Mouse (Mus musculus) neural tube, embryonic 11.5 days (tissue): ENCODE measurements around the gene Dkk3. TPM values are rescaled to one million over a fixed set of nuclear protein-coding genes. Genes with fewer than 3 reads are reported as not detected.
"Not testable (repeated sequence)": the region's sequence is repeated elsewhere in the genome, so short reads cannot be mapped to it uniquely, and the experiment has no call there.

Source experiments
- ATAC-seq: fragments of 200-750 bp; cut with Nextera tagmentation; 2 replicates; pipeline ENCODE4 v1.8.0; 2017; ENCODE audit warnings: moderate number of reproducible peaks, mild to moderate bottlenecking, moderate TSS enrichment, moderate library complexity; ENCODE audit not compliant: insufficient read depth, low FRiP score, low TSS enrichment
- DNase-seq: peaks from one replicate; pipeline ENCODE4 v3.0.0-alpha.2; 2015; ENCODE audit warnings: low spot score
- H3K27ac ChIP-seq: fragments of 300-500 bp; sonication (generic); 2 replicates; pipeline ENCODE4 v1.5.1; 2014; ENCODE audit warnings: low read depth, mild to moderate bottlenecking, low read length
- H3K27me3 ChIP-seq: fragments of 300-500 bp; sonication (generic); 2 replicates; pipeline ENCODE4 v1.6.1; 2014; ENCODE audit warnings: mild to moderate bottlenecking, low read length, mixed read lengths; ENCODE audit not compliant: control insufficient read depth, insufficient read depth
- H3K36me3 ChIP-seq: fragments of 300-500 bp; sonication (generic); 2 replicates; pipeline ENCODE4 v1.6.1; 2014; ENCODE audit warnings: mild to moderate bottlenecking, low read length, moderate library complexity, mixed read lengths; ENCODE audit not compliant: control insufficient read depth, insufficient read depth
- H3K4me1 ChIP-seq: fragments of 300-500 bp; sonication (generic); 2 replicates; pipeline ENCODE4 v1.6.1; 2014; ENCODE audit warnings: low read length, mixed read lengths; ENCODE audit not compliant: control insufficient read depth, insufficient read depth
- H3K4me2 ChIP-seq: fragments of 300-500 bp; sonication (generic); 2 replicates; pipeline ENCODE4 v1.6.1; 2014; ENCODE audit warnings: low read depth, mild to moderate bottlenecking, moderate library complexity
- H3K4me3 ChIP-seq: fragments of 300-500 bp; sonication (generic); 2 replicates; pipeline ENCODE4 v1.5.1; 2014; ENCODE audit warnings: low read depth, low read length
- H3K9ac ChIP-seq: fragments of 300-500 bp; sonication (generic); 2 replicates; pipeline ENCODE4 v1.6.1; 2014; ENCODE audit warnings: mild to moderate bottlenecking, low read length
- H3K9me3 ChIP-seq: fragments of 300-500 bp; sonication (generic); 2 replicates; pipeline ENCODE4 v1.6.1; 2016; ENCODE audit warnings: low read length; ENCODE audit not compliant: control insufficient read depth
- WGBS: fragments of 180-500 bp; shearing (Covaris S2); extraction: QIAGEN DNeasy Blood & Tissue Kit; methylation state at CpG from one replicate; pipeline ENCODE4 v1.1.7; 2014; 5-methylcytosine and 5-hydroxymethylcytosine counted together
- polyA plus RNA-seq: library from polyadenylated mRNA; unstranded; fragments of >200 nt; fragmentation: Nextera tagmentation; extraction: Ambion mirVana; gene quantifications from 2 replicates; pipeline ENCODE4 v1.2.1, GENCODE M21; 2014

The Dkk3 gene
- polyA plus RNA-seq, 1 experiment from 2014 or later: 10.6 TPM

- Histone ChIP-seq H3K9ac (no peak overlapping the region), H3K27me3 (no peaks in the 10 kb centered on the region), H3K27ac (no peak overlapping the region), H3K9me3 (no peaks in the 10 kb centered on the region), H3K4me1 (no peaks in the 10 kb centered on the region), H3K4me2 (no peak overlapping the region), H3K36me3 (no peaks in the 10 kb centered on the region), H3K4me3 (no peak overlapping the region)
- 48% methylated on average over 5 of the region's 5 CpGs for WGBS
- DNase-seq (peak; percentile 86), ATAC-seq (peak; percentile 48; the same call in 1 of the 2 replicates)
These were observed 24.5 kb upstream of the Dkk3 start for GRCm38 (mm10) chr7:112183258-112183841.

- H3K4me2 ChIP-seq: peak overlapping the region; percentile 2; the same call in 1 of the 2 replicates
- 21% methylated on average over 7 of the region's 10 CpGs for WGBS
These were observed 21.4 kb upstream of the Dkk3 start for GRCm38 (mm10) chr7:112180235-112180705.

GRCm38 (mm10) chr7:112176627-112177026 lies 17.8 kb upstream of the Dkk3 start:
- Histone ChIP-seq H3K4me2 (no peak overlapping the region), H3K4me1 (no peaks in the 10 kb centered on the region), H3K27me3 (no peaks in the 10 kb centered on the region), H3K36me3 (no peaks in the 10 kb centered on the region), H3K9me3 (no peaks in the 10 kb centered on the region), H3K27ac (no peak overlapping the region), H3K4me3 (no peak overlapping the region), H3K9ac (no peak overlapping the region)
- DNase-seq (no peak), ATAC-seq (no peak)
- WGBS: 90% methylated on average over 2 of the region's 2 CpGs

More at GRCm38 (mm10) chr7:112180235-112180705, 21.4 kb upstream of the Dkk3 start:
- H3K9me3 ChIP-seq: no peaks in the 10 kb centered on the region
- H3K4me3 ChIP-seq: no peak overlapping the region
- H3K27me3 ChIP-seq: no peaks in the 10 kb centered on the region
- peak; percentile 87 for DNase-seq
- peak; percentile 73 for ATAC-seq
- H3K9ac ChIP-seq: no peak overlapping the region
- no peak overlapping the region for H3K27ac ChIP-seq
- H3K36me3 ChIP-seq: no peaks in the 10 kb centered on the region
- no peaks in the 10 kb centered on the region for H3K4me1 ChIP-seq

DNA sequence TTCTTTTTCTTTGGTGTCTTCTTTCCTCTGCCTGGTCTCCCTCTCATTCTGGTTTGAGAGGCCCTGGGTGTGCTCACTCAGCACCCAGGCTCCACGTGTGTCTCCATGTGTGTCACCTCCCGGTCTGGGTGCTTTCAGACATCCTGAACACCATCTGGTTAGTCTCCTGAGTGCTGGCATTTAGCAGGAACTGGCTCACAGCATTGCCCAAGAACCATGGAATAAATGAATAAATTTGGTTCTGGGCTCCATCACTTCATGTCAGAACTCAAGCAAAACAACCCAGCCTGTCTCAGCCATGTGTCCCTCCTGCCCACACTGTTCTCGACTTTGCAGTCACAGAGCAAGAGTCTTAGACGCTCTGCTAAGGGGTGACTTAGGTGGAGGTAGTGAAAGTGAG lies 13.8 kb upstream of the Dkk3 start:
- Histone ChIP-seq H3K36me3 (no peaks in the 10 kb centered on the region), H3K9ac (no peak overlapping the region), H3K4me1 (peaks cover 7% of the 10 kb centered on the region; the same call in 1 of the 2 replicates), H3K27me3 (no peaks in the 10 kb centered on the region), H3K4me3 (no peak overlapping the region), H3K9me3 (no peaks in the 10 kb centered on the region), H3K27ac (no peak overlapping the region), H3K4me2 (no peak overlapping the region)
- ATAC-seq (no peak), DNase-seq (no peak)
- WGBS: 76% methylated on average over 4 of the region's 4 CpGs

GRCm38 (mm10) chr7:112169955-112170692 lies 11.3 kb upstream of the Dkk3 start:
- 17% methylated on average over 10 of the region's 10 CpGs for WGBS
- ATAC-seq: peak; percentile 69; the same call in 1 of the 2 replicates

DNA sequence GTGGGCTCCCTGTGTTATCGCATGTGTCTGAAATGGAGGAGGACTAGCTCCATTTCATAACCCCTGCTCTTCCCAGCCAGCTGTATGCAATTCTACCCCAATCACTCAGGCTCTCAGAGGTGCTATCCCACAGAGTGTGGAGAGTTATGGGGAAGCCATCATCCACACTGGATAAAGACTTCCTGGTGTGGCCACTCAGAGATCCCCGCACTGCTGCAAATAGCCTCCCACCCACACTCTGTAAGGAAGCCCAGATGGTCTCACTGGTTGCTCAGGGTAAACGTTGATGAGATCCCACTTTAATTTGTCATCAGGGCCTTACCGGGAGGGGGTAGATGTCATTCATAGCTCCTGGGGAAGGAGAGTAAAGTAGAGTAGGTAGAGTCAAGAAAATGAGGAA lies 6.7 kb upstream of the Dkk3 start:
- H3K27me3 ChIP-seq: no peaks in the 10 kb centered on the region
- H3K4me3 ChIP-seq: no peak overlapping the region
- no peak overlapping the region for H3K4me2 ChIP-seq
- 75% methylated on average over 4 of the region's 4 CpGs for WGBS
- no peaks in the 10 kb centered on the region for H3K36me3 ChIP-seq
- H3K9ac ChIP-seq: no peak overlapping the region
- ATAC-seq: no peak
- no peak for DNase-seq
- peaks cover 6% of the 10 kb centered on the region; the same call in 1 of the 2 replicates for H3K4me1 ChIP-seq
- no peak overlapping the region for H3K27ac ChIP-seq
- no peaks in the 10 kb centered on the region for H3K9me3 ChIP-seq

More at GRCm38 (mm10) chr7:112169955-112170692, 11.3 kb upstream of the Dkk3 start:
- peaks cover 7% of the 10 kb centered on the region; the same call in 1 of the 2 replicates for H3K4me1 ChIP-seq
- H3K9ac ChIP-seq: 0 out of 2 replicates have a peak overlapping the region, but pooled peaks have one; percentile 3
- peak overlapping the region; percentile 15; the same call in 1 of the 2 replicates for H3K27ac ChIP-seq
- DNase-seq: peak; percentile 66
- no peaks in the 10 kb centered on the region for H3K9me3 ChIP-seq
- H3K36me3 ChIP-seq: no peaks in the 10 kb centered on the region
- no peak overlapping the region for H3K4me3 ChIP-seq
- H3K4me2 ChIP-seq: no peak overlapping the region
- no peaks in the 10 kb centered on the region for H3K27me3 ChIP-seq

DNA sequence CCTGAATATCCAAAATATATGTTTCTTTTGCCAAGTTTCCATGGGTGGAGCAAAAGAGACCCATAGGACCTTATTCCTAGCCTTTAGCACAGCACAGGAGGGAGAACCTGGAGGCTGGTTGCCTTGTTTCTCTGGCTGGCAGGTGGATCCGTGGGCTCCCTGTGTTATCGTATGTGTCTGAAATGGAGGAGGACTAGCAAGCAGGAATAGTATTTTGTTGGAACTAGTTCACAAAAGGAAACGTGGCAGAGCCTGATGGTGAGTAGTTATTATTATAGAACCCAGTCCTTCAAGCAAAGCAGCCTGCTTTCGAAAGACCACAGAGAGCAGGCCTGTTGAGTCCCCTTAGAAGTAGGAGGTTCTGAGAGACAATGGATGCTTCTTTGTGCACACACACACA lies 6.2 kb upstream of the Dkk3 start:
- WGBS: 93% methylated on average over 4 of the region's 4 CpGs
- H3K27me3 ChIP-seq, H3K36me3 ChIP-seq, H3K9ac ChIP-seq, H3K27ac ChIP-seq, H3K4me1 ChIP-seq, ATAC-seq, H3K9me3 ChIP-seq, H3K4me3 ChIP-seq, DNase-seq, H3K4me2 ChIP-seq: not testable (repeated sequence)

DNA sequence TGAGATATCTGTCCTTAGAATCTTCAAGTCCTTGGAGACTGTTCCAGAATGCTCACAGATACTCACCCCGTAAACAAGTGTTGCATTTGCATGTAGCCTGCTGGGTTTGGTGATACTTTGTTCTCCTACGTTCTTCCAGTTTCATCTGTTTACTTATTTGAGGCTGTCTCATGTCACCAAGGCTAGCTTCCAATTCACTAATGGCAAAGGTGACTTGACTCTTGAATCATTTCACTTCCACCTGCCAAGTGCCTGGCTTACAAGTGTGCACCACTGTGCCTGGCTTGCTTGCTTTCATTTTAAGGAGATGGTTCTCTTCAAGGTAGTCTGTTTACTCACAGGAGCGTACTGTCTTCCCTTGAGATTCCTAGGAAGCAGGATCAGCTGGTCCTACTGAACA lies 5.6 kb upstream of the Dkk3 start:
- WGBS: 90% methylated on average over 3 of the region's 3 CpGs
- Histone ChIP-seq H3K9ac (no peak overlapping the region), H3K9me3 (no peaks in the 10 kb centered on the region), H3K27ac (no peak overlapping the region), H3K27me3 (no peaks in the 10 kb centered on the region), H3K4me2 (no peak overlapping the region), H3K36me3 (no peaks in the 10 kb centered on the region), H3K4me3 (no peak overlapping the region), H3K4me1 (no peaks in the 10 kb centered on the region)
- no peak for ATAC-seq
- no peak for DNase-seq
